Mouse (Mus musculus) erythroblast, embryonic 14.5 days (primary cell): ENCODE data around the gene Krt7.

Experiments
- GATA1 ChIP-seq: IDR thresholded peaks from 2 replicates; pipeline ENCODE4 v1.6.1; 2012; ENCODE audit warnings: low read length, inconsistent platforms, mixed read lengths
- TAL1 ChIP-seq: IDR thresholded peaks from 3 replicates; pipeline ENCODE4 v1.6.1; 2012; ENCODE audit warnings: low read length, inconsistent platforms, mixed read lengths

GRCm38 (mm10) chr15:101454774-101455173, 43.9 kb downstream of the Krt7 start:
- TF ChIP-seq TAL1 (no peak), GATA1 (no peak)
